Mouse (Mus musculus) left cerebral cortex, postnatal 25 days (tissue): ENCODE measurements around the gene Dync1i1. TPM values are rescaled to one million over a fixed set of nuclear protein-coding genes. Genes with fewer than 3 reads are reported as not detected.

Source experiments
- DNase-seq, 2 experiments: peaks; one replicate each; pipeline ENCODE4 v3.0.0; 2022; ENCODE audit warnings: low spot score in 2 of 2, mixed read lengths in 1 of 2
- intact Hi-C: fragments of 180-260 bp; cut with DNase I; formaldehyde crosslinking; loops from one replicate; pipeline ENCODE4 v1.15.1; 2025
- total RNA-seq, 2 experiments: library from RNA; stranded (reverse); gene quantifications; 2 replicates each; pipeline ENCODE4 v1.2.3; 2021

The Dync1i1 gene
- total RNA-seq, 2 experiments from 2014 or later = 127 to 134 TPM

DNA sequence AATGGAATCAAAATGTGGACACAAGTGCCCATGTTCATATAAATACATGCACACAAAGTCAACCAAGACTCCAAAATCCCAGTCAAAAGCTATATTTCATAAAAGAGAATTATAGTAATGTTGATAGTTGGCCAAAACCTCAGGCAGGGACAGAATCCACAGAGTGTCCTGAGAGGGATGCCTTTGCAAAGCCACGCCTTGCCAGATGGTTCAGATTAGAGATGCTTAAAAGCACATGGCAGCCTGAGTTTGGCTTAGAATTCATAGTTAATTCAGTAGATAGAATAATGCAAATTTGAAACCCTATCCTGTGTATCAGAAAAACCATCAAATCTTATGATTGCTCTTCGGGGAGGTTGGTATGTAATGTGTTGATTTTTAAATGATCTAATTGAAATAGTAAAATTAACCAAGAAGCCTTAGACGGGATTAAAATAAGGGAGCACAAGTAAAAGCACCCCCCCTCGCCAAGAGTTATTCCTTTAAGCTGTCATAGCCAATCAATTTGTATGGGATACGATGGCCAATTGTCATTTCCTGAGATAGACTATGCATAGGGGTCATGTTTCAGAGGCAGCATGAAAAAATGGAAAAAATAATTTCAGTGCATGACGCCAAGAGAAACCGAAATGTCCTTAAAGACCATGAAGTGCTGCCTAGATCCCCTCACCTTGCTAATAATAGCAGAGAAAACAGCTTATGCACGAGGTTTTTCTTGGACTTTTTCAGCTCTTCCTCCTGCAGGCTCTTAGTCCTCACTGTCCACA, 210.3 kb downstream of the Dync1i1 start:
- intact Hi-C loops = no loop called here
- no peak for DNase-seq

- no peak for DNase-seq
- intact Hi-C loops = no loop called here
Measured at GRCm38 (mm10) chr6:5949812-5950392, 224.5 kb downstream of the Dync1i1 start.

GRCm38 (mm10) chr6:5956316-5956913, 231.0 kb downstream of the Dync1i1 start:
- intact Hi-C loops = no loop called here

DNA sequence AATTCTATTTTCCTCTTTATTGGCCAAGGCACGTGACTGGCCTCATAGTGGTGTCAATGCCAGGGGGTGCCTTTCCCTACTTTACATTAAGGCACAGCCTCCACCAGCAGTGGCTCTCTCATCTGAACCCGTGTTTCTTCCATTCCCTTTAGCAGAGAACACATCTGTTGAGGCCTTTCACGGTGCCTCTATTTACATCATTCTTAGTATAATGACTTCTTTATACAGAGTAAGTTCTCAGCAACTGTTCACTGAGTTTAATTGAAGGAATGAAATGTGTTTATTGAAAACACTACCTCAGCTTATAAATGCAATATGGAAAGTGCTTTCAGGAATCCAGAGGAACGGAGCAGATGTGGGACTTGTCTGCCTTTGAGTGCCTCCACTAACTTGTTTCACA, 235.3 kb downstream of the Dync1i1 start:
- no peak for DNase-seq
- intact Hi-C loops = no loop called here

More at GRCm38 (mm10) chr6:5956316-5956913, 231.0 kb downstream of the Dync1i1 start:
- DNase-seq = no peak

DNA sequence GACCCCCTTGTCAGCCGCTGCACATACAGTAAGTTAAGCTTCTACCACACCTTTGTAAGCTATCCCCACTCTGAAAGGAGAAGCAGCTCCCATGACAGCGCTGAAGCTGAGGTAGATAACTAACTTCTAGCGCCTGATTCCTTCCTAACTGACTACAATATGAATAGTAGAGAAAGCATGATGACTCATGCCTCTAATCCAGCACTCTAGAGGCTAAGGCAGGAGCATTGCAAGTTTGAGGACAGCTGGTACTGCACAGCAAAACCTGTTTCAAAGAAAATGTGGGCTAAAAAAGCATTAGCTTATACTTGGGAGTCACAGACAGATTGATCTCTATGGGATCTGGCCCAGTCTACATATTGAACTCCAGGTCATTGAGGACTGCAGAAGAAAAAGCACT, 236.5 kb downstream of the Dync1i1 start:
- intact Hi-C loops = no loop called here
- peak in 1 of 2 experiments; percentile 34 for DNase-seq

DNA sequence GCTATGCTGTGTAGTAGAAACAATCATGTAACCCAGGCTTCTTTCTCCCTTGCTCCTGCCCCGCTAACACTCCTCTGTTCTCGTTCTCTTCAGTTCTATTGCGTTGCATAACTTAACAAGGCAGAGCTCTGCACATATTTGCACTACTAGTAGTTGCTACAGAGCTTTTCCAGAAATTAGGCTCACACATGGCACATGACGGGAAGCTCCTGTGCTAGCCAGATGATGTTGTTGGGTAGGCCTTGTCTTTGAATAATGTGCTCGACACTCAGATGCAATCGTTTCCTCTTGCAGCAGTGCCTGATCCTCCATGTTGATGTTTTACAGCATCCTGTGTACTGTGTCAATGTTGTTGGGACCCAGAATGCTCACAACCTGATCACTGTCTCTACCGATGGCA, 240.9 kb downstream of the Dync1i1 start:
- intact Hi-C loops = no loop called here
- DNase-seq = no peak

GRCm38 (mm10) chr6:5966806-5967445, 241.5 kb downstream of the Dync1i1 start:
- intact Hi-C loops = no loop called here
- DNase-seq = no peak

DNA sequence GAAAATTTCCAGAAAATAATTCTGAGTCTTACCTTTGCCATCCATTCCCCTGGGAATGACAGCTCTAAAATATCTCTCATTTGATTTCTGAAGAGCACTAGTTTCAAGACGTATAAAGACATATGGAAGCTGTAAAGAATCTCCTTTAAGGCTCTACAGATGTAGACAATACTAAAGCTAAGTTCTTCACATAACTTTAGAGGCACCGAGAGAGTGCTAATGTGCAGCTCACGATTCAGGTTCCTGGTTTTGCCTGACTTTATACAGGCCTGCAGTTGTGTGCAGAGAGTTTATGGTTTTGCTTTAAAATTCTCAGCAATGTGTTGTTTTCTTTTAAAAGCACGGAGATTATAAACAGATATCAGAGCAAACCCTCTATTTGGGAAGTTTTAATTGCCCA, 242.1 kb downstream of the Dync1i1 start:
- intact Hi-C loops = no loop called here
- DNase-seq = no peak

DNA sequence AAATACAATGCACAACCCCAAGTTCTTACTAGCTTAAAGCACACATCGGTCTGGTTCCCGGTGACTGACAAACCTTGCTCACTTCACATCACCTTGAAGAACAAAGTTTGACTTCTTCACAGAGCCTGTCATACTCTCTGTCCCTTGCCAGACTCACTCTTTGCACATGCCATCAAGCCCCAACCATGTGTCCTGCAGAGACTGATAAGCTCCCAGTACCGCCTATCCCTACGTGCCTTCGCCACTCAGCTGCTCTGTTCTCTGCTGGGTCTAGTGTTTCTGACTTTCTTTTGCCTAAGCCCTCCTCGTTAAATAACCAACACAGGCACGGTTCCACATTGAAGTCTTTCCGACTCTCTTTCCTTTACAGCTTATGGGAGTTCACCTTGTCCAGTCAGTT, 244.2 kb downstream of the Dync1i1 start:
- intact Hi-C loops = no loop called here
- no peak for DNase-seq

DNA sequence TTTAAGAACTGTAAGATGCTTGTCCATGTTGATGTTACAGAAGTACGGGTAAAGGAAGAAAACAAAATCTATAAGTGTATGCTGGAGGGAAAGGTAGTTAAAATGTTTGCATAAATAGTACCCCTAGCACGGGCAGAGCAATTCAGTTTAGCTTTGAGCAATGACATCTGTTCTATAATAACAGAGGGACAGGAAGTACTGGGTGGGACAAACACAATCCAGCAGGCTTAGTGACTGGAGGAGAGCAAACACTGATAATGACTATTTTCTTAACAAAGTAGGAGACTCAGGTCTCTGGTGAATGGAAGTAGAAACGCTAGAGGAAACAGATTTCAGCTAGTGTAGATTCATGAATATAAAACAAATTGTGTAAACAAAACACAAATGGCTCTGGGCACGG, 250.8 kb downstream of the Dync1i1 start:
- intact Hi-C loops = no loop called here
- DNase-seq = no peak

DNA sequence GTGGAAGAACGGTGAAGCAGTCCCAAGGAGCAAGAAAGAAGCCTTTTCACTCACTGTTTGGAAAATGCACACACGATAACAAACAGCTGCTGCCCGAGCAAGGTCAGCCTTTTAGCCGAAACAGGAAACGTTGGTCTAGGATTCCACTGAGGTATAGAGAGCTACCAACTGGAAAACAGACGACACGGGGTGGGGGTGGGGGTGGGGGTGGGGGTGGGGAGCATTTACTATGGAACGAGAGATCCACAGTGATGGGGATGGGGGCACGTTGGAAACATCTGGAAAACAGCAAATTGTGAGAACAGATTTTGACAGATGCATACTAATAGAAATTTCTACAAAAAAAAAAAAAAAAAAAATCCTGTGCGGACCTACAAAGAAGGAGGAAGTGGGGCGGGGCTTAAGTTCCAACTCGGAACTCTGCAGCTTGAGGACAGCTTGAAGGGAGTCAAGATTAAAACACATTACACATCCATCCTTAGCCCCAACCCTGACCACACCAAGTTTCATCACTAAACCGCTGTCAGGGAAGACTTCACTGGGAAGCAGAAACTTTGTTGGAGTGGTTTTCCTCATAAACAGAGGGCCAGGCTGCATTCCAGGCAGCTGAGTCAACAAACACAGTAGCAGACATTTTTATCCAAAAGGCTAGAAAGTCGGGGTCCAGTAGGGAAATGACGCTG, 251.9 kb downstream of the Dync1i1 start:
- intact Hi-C loops = no loop called here
- no peak for DNase-seq

GRCm38 (mm10) chr6:5991243-5991642, 265.8 kb downstream of the Dync1i1 start:
- intact Hi-C loops = loop anchor here (10.0 kb wide), 1 partner anchor 346 kb away; no protein-coding TSS in a partner anchor
- DNase-seq = no peak

- DNase-seq = peak; percentile 46 to 83
- intact Hi-C loops = loop anchor here (10.0 kb wide), 1 partner anchor 347 kb away; no protein-coding TSS in a partner anchor
Measured at GRCm38 (mm10) chr6:5991817-5992755, 266.6 kb downstream of the Dync1i1 start.

DNA sequence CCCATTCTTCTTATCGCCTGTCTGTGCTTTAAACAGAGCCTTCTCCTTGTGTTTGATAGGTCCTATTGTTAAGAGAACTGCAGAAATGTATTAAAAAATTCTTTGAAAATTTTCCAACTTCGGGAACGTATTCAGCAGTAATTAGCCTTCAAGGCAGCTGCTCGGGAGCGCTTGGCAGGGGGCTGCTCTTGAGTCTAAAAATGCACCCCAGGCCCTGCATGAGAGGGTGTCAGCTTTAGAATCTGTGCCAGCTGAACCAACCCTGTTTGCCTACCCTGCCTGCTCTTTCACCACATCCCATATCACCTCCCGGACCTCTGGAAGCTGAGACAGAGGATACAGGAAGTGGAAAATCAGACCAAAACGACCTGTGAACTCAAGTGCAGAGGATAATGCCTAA, 267.6 kb downstream of the Dync1i1 start:
- DNase-seq = no peak
- intact Hi-C loops = loop anchor here (10.0 kb wide), 1 partner anchor 348 kb away; no protein-coding TSS in a partner anchor

DNA sequence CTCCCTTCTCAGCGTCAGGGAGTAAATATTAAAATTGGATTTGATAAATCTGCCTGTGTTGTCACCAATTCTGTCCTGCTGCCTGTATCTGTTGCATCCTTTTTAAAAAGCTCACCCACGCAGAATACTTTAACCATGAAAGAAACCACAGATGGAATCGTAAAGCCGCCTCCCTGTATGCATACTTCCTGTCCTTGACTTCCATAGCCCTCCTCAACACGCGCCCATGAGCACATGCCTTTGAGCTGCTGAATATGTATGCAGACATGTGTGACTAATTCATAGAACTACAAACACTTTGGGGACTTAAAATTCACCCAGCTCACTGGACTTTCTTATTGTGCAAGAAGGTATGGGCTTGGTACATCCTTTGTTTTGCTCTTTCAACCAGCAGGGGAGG, 272.1 kb downstream of the Dync1i1 start:
- intact Hi-C loops = loop anchor here (10.0 kb wide), 1 partner anchor 353 kb away; no protein-coding TSS in a partner anchor
- DNase-seq = peak in 1 of 2 experiments; percentile 54

GRCm38 (mm10) chr6:6002061-6002460, 276.6 kb downstream of the Dync1i1 start:
- no peak for DNase-seq
- intact Hi-C loops = loop anchor here (10.0 kb wide), 2 partner anchors 573 to 683 kb away; partner anchors contain the start of gene Sem1

DNA sequence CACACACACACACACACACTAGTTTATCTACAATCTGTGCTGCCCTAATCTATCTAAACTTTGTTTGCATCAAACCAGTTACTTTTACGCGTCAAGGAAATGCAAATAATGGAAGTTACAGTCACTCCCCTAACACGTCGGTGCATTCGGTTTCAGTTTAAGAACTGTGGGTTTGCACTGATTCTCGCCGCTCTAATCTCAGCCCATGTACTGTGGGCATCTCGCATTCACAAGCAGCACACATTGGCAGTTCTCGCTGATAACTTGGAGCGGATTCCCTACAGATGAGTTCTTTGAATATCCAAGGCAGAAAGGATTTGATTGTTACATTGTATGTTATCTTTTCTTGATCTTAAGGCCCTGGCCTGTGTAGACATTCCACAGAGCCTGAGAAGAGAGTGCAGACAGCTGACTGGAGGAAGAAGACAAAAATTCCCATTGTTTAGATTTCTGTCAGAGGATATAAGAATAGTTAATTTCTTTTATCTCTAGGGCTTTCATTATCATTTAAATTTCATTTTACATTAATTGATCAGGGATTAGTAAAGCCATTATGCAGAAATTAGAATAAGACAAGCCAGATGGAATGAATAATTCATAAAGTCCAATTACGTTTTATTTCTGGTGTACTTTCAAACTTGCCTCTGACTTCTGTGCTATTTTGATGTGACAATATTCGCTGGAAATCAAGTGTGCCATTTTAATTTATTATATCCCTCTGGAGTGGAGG, 279.5 kb downstream of the Dync1i1 start:
- intact Hi-C loops = loop anchor here (10.0 kb wide), 2 partner anchors 570 to 680 kb away; partner anchors contain the start of gene Sem1
- no peak for DNase-seq
